Mouse (Mus musculus) natural killer cell, adult 2 months (primary cell): ENCODE measurements around the gene Muc20.

Experiments
- DNase-seq, 2 experiments: peaks; one replicate each; pipeline ENCODE4 v3.0.0; 2022; ENCODE audit warnings: low spot score in 2 of 2

The Muc20 gene

DNA sequence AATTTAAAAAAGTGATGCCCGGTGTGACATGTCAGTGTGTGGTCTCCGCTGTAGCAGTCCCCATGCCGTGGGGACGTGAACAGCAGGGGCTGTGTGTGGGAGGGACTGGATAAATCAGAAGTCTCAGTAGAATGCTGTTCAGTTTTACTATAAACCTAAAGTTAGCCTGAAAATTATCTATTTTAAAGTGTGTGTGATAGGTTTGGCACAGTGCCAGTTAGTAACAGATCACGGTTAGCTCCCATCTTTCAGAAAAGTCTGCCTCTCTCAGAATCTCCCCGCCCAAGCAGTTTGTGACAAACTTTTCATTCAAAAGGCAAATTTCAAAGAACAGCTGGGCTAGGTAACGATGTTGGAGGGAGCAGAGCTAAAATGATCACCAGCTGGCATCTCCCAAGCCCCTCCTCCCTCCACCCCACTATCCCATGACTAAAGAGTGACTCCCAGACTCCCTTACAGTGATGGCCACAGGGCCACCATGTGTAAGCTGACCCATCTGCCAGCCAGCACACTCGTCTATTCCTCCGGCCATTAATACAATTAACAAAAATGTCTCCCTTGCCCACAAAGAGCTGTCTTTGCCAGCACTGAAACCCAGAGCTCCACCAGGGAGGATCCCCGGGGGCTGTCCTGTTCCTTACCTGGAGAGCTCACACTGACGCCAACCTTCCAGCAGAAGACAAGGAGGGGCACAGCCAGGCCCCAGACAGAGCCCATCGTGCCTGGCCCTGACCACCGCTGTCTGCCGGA is 384 bp downstream of the Muc20 start:
- no peak for DNase-seq

DNA sequence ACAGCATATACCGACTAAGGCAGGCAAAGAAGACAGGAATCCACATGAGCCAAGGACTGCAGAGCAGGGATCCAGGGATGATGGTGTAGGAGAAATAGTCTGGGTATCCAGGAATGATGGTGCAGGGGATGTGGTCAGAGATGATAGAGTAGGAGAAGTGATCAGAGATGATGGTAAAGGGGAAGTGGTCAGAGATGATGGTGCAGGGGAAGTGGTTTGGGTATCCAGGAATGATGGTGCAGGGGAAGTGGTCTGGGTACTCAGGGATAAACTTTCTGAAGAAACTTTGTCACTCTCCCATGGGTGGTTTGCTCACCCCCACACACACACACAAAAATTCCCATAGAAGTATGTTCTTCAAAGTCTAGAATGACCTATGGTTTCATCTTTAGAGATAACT is 2.1 kb downstream of the Muc20 start:
- DNase-seq: no peak

- no peak for DNase-seq
These were observed 7.2 kb downstream of the Muc20 start for GRCm38 (mm10) chr16:32790056-32790455.

- no peak for DNase-seq
These were observed 12.4 kb downstream of the Muc20 start for GRCm38 (mm10) chr16:32784840-32785239.

GRCm38 (mm10) chr16:32783324-32784062 is 13.7 kb downstream of the Muc20 start:
- DNase-seq: no peak

- DNase-seq: no peak
These were observed 18.3 kb downstream of the Muc20 start for GRCm38 (mm10) chr16:32778956-32779355.

DNA sequence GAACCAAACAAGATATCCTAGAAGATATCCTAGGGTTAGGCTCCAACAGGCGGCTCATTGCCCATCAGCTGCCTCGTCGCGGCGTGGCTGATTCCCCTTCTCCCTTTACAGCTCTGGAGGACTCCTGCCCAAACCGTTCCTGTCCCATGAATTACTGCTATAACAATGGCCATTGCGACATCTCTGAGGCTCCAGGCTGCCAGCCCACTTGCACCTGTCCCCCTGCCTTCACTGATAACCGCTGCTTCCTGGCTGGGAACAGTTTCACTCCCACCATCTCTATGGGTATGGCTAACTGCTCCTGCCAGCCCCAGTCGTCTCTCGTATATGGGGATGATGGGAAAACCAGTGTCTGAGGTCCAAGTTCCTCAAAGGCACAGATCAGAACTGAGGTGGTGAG is 20.6 kb downstream of the Muc20 start:
- DNase-seq: no peak

- DNase-seq: no peak
These were observed 30.3 kb downstream of the Muc20 start for GRCm38 (mm10) chr16:32766904-32767303.

DNA sequence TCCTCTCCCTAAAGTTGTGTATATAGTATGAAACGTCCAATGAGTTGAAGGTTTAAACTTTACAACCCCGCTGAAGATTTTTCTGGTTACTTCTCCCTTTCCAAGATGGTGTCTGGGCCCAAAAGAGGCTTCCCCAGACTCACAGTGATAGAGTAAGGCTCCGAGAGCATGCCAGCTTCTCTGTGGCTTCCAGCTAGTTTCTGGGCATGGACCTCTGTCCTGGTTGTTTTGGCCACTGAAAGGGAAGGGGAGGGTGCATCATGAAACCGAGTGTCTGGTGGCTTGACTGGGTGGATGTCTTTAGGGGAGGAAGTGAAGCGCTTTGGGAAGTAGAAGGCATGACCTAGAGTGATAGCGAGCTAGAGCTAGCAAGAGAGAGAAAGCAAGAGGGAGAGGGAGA is 32.3 kb downstream of the Muc20 start:
- no peak for DNase-seq

GRCm38 (mm10) chr16:32764550-32764949 is 32.7 kb downstream of the Muc20 start:
- no peak for DNase-seq

GRCm38 (mm10) chr16:32750242-32751127 is 46.8 kb downstream of the Muc20 start:
- DNase-seq: peak; percentile 31 to 47

- no peak for DNase-seq
These were observed 51.4 kb downstream of the Muc20 start for GRCm38 (mm10) chr16:32745852-32746251.

GRCm38 (mm10) chr16:32742712-32743111 is 54.5 kb downstream of the Muc20 start:
- peak; percentile 29 to 65 for DNase-seq

DNA sequence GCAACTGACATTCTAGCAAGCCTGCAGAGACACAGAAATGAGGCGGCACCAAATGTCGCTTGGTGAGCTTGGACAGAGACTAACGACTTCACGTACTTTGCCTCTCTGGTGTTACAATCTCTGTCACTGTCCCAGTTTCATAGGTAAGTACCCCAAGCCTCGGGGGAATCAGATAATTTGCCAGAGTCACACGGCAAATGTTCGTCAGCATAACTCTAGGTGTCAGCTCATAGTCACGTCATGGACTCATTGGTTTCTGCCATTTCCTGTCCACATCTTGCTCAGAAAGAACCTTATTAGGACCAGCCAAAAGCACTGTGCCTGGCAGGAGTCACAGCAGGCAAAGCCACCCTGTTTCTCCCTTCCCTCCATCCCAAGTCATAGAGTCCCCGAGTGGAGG is 55.9 kb downstream of the Muc20 start:
- peak; percentile 42 to 72 for DNase-seq

- no peak for DNase-seq
These were observed 57.1 kb downstream of the Muc20 start for GRCm38 (mm10) chr16:32740003-32740663.

DNA sequence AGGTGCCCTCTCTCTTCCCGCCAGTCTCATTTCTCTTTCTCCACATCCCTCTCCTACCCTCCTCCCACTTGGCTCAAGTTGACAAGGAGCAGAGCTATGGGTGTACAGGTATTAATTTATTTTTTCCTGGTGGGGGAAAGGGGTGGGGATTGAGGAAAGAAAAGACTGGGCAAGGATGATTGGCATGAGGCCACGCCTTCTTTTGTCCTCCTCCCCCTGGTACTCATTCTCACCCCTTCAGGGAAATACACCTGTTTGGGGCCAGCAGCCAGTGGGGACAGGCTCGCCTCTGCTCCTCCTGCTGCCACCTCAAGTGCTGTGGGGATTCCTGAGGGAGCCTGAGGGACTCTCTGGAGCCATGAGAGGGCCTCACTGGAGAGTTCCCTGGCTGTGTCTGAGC is 61.2 kb downstream of the Muc20 start:
- no peak for DNase-seq

GRCm38 (mm10) chr16:32735586-32735985 is 61.6 kb downstream of the Muc20 start, which contains the start of gene Muc4:
Gene Muc4, plus strand, starts transcription at chr16:32735886.
- no peak for DNase-seq

DNA sequence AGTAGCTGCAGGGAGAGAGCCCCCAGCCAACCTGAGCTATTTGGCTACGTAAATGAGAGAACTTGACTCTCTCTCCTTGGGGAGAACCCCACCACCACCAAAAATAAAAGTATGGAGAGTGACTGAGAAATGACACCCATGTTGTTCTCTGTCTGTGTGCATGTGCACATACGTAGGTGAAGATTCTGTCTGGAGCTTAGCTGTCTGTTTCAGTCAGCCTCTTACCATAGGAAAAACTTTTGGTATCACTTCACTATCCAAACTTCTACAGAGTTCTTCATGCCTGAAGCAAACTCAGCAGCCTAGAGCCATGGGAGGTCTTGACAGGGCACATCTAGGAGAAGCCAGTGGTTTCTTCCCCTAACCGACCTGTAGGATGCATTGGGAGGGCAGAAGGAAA is 64.0 kb downstream of the Muc20 start:
- DNase-seq: no peak

GRCm38 (mm10) chr16:32728730-32729129 is 68.5 kb downstream of the Muc20 start:
- no peak for DNase-seq

DNA sequence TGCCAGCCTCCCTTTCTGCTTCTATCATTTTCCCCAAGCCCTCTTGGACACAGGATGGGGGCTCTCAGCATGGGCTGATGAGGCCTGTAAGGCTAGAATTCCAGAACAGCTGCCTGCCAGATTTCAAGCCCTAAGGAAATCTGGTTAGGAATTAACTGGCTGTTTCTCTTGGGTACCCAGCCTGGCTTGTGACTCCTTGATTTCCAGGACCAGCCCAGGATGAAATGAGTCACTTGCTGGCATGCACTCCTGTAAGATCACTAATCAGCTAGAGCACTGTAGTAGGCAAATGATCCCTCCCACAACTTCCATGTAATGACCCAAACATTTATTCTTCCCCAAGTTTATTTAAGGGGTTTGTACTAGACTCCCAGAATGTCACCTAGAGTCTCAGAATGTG is 69.0 kb downstream of the Muc20 start:
- no peak for DNase-seq
